Mouse (Mus musculus): ENCODE results near the gene Kcnj6. TPM values are rescaled to one million over a fixed set of nuclear protein-coding genes. Genes with fewer than 3 reads are reported as not detected.

Kcnj6 gene
- total RNA-seq, 1 experiment, result not detected

- Histone ChIP-seq H3K4me1 (ENCODE audit: control insufficient read depth in 2 of 2, insufficient read depth in 2 of 2, low read length in 2 of 2, poor library complexity in 1 of 2) (no peaks in the 10 kb centered on the region), H3K9ac (ENCODE audit: insufficient read depth, low read depth, low read length, poor library complexity, severe bottlenecking) (no peak overlapping the region), H3K4me3 (ENCODE audit: insufficient read depth in 1 of 2, low read depth in 1 of 2, low read length in 2 of 2, poor library complexity in 1 of 2, severe bottlenecking in 1 of 2) (no peak overlapping the region), H3K9me3 (ENCODE audit: control insufficient read depth, insufficient read depth, low read depth, low read length) (no peaks in the 10 kb centered on the region), H3K36me3 (ENCODE audit: control insufficient read depth, insufficient read depth, low read length, poor library complexity, severe bottlenecking) (no peaks in the 10 kb centered on the region), H3K27ac (ENCODE audit: insufficient read depth, low read depth, low read length, poor library complexity, severe bottlenecking) (no peak overlapping the region)
- in situ Hi-C loops (cut with MboI; ENCODE audit: low sequenced_read_pairs in 2 of 2, unreplicated experiment in 2 of 2), result no loop called here
- DNase-seq (ENCODE audit: low read depth, low spot score), result no peak
- no peak for TF ChIP-seq ZNF384 (IDR thresholded peaks at IDR 0.05; ENCODE audit: low read depth, low read length)
- no peak for TF ChIP-seq HCFC1 (IDR thresholded peaks at IDR 0.05; ENCODE audit: borderline replicate concordance, insufficient read depth, low read length)
- no peak for TF ChIP-seq ZC3H11A (IDR thresholded peaks at IDR 0.05; ENCODE audit: borderline replicate concordance, low read depth, low read length)
- no peak for TF ChIP-seq MAFK (IDR thresholded peaks at IDR 0.05; ENCODE audit: insufficient read depth, low read depth, low read length)
- TF ChIP-seq CHD2 (IDR thresholded peaks at IDR 0.05; ENCODE audit: low read depth, low read length), result no peak
Observed at GRCm38 (mm10) chr16:94834502-94834901, 163.0 kb downstream of the Kcnj6 start.

- no peak for TF ChIP-seq ZC3H11A (IDR thresholded peaks at IDR 0.05; ENCODE audit: borderline replicate concordance, low read depth, low read length)
- TF ChIP-seq CHD2 (IDR thresholded peaks at IDR 0.05; ENCODE audit: low read depth, low read length), result no peak
- DNase-seq (ENCODE audit: low read depth, low spot score), result no peak
- Histone ChIP-seq H3K4me1 (ENCODE audit: control insufficient read depth in 2 of 2, insufficient read depth in 2 of 2, low read length in 2 of 2, poor library complexity in 1 of 2) (peaks cover 0 to 2% of the 10 kb centered on the region in 2 experiments; a peak in 1 of 4 replicates), H3K27ac (ENCODE audit: insufficient read depth, low read depth, low read length, poor library complexity, severe bottlenecking) (no peak overlapping the region), H3K9ac (ENCODE audit: insufficient read depth, low read depth, low read length, poor library complexity, severe bottlenecking) (no peak overlapping the region), H3K9me3 (ENCODE audit: control insufficient read depth, insufficient read depth, low read depth, low read length) (no peaks in the 10 kb centered on the region), H3K36me3 (ENCODE audit: control insufficient read depth, insufficient read depth, low read length, poor library complexity, severe bottlenecking) (no peaks in the 10 kb centered on the region), H3K4me3 (ENCODE audit: insufficient read depth in 1 of 2, low read depth in 1 of 2, low read length in 2 of 2, poor library complexity in 1 of 2, severe bottlenecking in 1 of 2) (no peak overlapping the region)
- in situ Hi-C loops (cut with MboI; ENCODE audit: low sequenced_read_pairs in 2 of 2, unreplicated experiment in 2 of 2), result no loop called here
Observed at GRCm38 (mm10) chr16:94828166-94828565, 169.3 kb downstream of the Kcnj6 start.

DNA sequence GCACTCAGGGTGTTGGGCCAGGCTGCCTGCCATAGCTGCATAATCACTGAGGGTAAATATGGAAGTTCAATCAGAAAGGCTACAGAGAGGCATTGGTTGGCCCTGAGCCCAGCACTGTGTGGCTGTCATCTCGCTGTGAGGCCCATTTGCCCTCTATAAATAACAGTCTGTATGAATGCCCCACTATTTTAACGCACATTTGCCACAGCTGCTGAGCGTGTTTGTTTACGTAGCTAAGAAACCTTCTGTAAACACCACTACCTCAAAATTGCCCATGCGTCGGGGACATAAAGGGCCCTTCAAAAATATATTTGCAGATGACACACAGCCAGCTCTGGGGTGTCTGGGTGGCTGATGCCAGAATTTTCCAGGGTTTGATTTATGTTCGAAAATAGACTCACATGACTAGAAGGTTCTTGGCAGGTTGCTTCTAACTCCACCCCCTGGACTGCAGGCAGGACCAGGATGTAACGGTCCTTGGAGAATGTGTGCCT, 170.4 kb downstream of the Kcnj6 start:
- Histone ChIP-seq H3K9me3 (ENCODE audit: control insufficient read depth, insufficient read depth, low read depth, low read length) (no peaks in the 10 kb centered on the region), H3K9ac (ENCODE audit: insufficient read depth, low read depth, low read length, poor library complexity, severe bottlenecking) (no peak overlapping the region), H3K27ac (ENCODE audit: insufficient read depth, low read depth, low read length, poor library complexity, severe bottlenecking) (no peak overlapping the region), H3K4me1 (ENCODE audit: control insufficient read depth in 2 of 2, insufficient read depth in 2 of 2, low read length in 2 of 2, poor library complexity in 1 of 2) (peaks cover 0 to 2% of the 10 kb centered on the region in 2 experiments; a peak in 1 of 4 replicates), H3K36me3 (ENCODE audit: control insufficient read depth, insufficient read depth, low read length, poor library complexity, severe bottlenecking) (no peaks in the 10 kb centered on the region), H3K4me3 (ENCODE audit: insufficient read depth in 1 of 2, low read depth in 1 of 2, low read length in 2 of 2, poor library complexity in 1 of 2, severe bottlenecking in 1 of 2) (no peak overlapping the region)
- DNase-seq (ENCODE audit: low read depth, low spot score), result no peak
- in situ Hi-C loops (cut with MboI; ENCODE audit: low sequenced_read_pairs in 2 of 2, unreplicated experiment in 2 of 2), result no loop called here
- TF ChIP-seq ZC3H11A (IDR thresholded peaks at IDR 0.05; ENCODE audit: borderline replicate concordance, low read depth, low read length) (no peak), HCFC1 (IDR thresholded peaks at IDR 0.05; ENCODE audit: borderline replicate concordance, insufficient read depth, low read length) (no peak), MAFK (IDR thresholded peaks at IDR 0.05; ENCODE audit: insufficient read depth, low read depth, low read length) (no peak), CHD2 (IDR thresholded peaks at IDR 0.05; ENCODE audit: low read depth, low read length) (no peak), ZNF384 (IDR thresholded peaks at IDR 0.05; ENCODE audit: low read depth, low read length) (no peak)

- Histone ChIP-seq H3K4me1 (ENCODE audit: control insufficient read depth in 2 of 2, insufficient read depth in 2 of 2, low read length in 2 of 2, poor library complexity in 1 of 2) (peaks cover 0 to 2% of the 10 kb centered on the region in 2 experiments; a peak in 1 of 4 replicates), H3K36me3 (ENCODE audit: control insufficient read depth, insufficient read depth, low read length, poor library complexity, severe bottlenecking) (no peaks in the 10 kb centered on the region), H3K9me3 (ENCODE audit: control insufficient read depth, insufficient read depth, low read depth, low read length) (no peaks in the 10 kb centered on the region), H3K27ac (ENCODE audit: insufficient read depth, low read depth, low read length, poor library complexity, severe bottlenecking) (no peak overlapping the region), H3K9ac (ENCODE audit: insufficient read depth, low read depth, low read length, poor library complexity, severe bottlenecking) (no peak overlapping the region), H3K4me3 (ENCODE audit: insufficient read depth in 1 of 2, low read depth in 1 of 2, low read length in 2 of 2, poor library complexity in 1 of 2, severe bottlenecking in 1 of 2) (no peak overlapping the region)
- in situ Hi-C loops (cut with MboI; ENCODE audit: low sequenced_read_pairs in 2 of 2, unreplicated experiment in 2 of 2), result no loop called here
- TF ChIP-seq ZNF384 (IDR thresholded peaks at IDR 0.05; ENCODE audit: low read depth, low read length), result no peak
- TF ChIP-seq HCFC1 (IDR thresholded peaks at IDR 0.05; ENCODE audit: borderline replicate concordance, insufficient read depth, low read length), result no peak
- no peak for TF ChIP-seq MAFK (IDR thresholded peaks at IDR 0.05; ENCODE audit: insufficient read depth, low read depth, low read length)
- no peak for TF ChIP-seq CHD2 (IDR thresholded peaks at IDR 0.05; ENCODE audit: low read depth, low read length)
- no peak for DNase-seq (ENCODE audit: low read depth, low spot score)
Observed at GRCm38 (mm10) chr16:94825274-94825673, 172.2 kb downstream of the Kcnj6 start.

GRCm38 (mm10) chr16:94822611-94823010, 174.9 kb downstream of the Kcnj6 start:
- DNase-seq (ENCODE audit: low read depth, low spot score), result no peak

More at GRCm38 (mm10) chr16:94822611-94823010, 174.9 kb downstream of the Kcnj6 start:
- no peaks in the 10 kb centered on the region for H3K36me3 ChIP-seq (ENCODE audit: control insufficient read depth, insufficient read depth, low read length, poor library complexity, severe bottlenecking)
- H3K9ac ChIP-seq (ENCODE audit: insufficient read depth, low read depth, low read length, poor library complexity, severe bottlenecking), result no peak overlapping the region
- in situ Hi-C loops (cut with MboI; ENCODE audit: low sequenced_read_pairs in 2 of 2, unreplicated experiment in 2 of 2), result loop anchor here in 1 of 2 experiments (25.0 kb wide), 1 partner anchor 515 kb away; no protein-coding TSS in a partner anchor
- H3K4me3 ChIP-seq (ENCODE audit: insufficient read depth in 1 of 2, low read depth in 1 of 2, low read length in 2 of 2, poor library complexity in 1 of 2, severe bottlenecking in 1 of 2), result no peak overlapping the region
- H3K4me1 ChIP-seq (ENCODE audit: control insufficient read depth in 2 of 2, insufficient read depth in 2 of 2, low read length in 2 of 2, poor library complexity in 1 of 2), result no peaks in the 10 kb centered on the region
- TF ChIP-seq ZC3H11A (IDR thresholded peaks at IDR 0.05; ENCODE audit: borderline replicate concordance, low read depth, low read length), result no peak
- no peak for TF ChIP-seq HCFC1 (IDR thresholded peaks at IDR 0.05; ENCODE audit: borderline replicate concordance, insufficient read depth, low read length)
- no peak for TF ChIP-seq ZNF384 (IDR thresholded peaks at IDR 0.05; ENCODE audit: low read depth, low read length)
- H3K9me3 ChIP-seq (ENCODE audit: control insufficient read depth, insufficient read depth, low read depth, low read length), result no peaks in the 10 kb centered on the region
- no peak overlapping the region for H3K27ac ChIP-seq (ENCODE audit: insufficient read depth, low read depth, low read length, poor library complexity, severe bottlenecking)

Measured in ES-E14 (cell line).